9 mouse cellular contexts compared by ENCODE assay signal in genomic region chr12:81141329-81141711, GRCm38 (mm10).
DNase-seq lines count a peak whose midpoint lies in the region; ATAC-seq lines count a peak whose summit lies in the region.
"Had no signal": no experiment of that assay in that cellular context is flagged by ENCODE, and none has a peak within 500 bp of the region (broad histone marks: within the 10 kb centered on the region; RNA-seq: fewer than 3 reads in every experiment).

No protein-coding gene starts in this region.

- no peaks in the 10 kb centered on the region for H3K36me3 ChIP-seq in limb, embryonic 13.5 days

- peak overlapping the region; percentile 25; the same call in 1 of the 2 replicates for H3K9ac ChIP-seq in limb, embryonic 13.5 days

- peak overlapping the region; percentile 75 for H3K27ac ChIP-seq in limb, embryonic 13.5 days

- peak overlapping the region; percentile 11; the same call in 1 of the 2 replicates for H3K4me2 ChIP-seq in limb, embryonic 13.5 days (replicated peaks)

- H3K4me3 ChIP-seq in limb, embryonic 13.5 days, result no peak overlapping the region

- H3K27me3 ChIP-seq in limb, embryonic 13.5 days, result no peaks in the 10 kb centered on the region

- peaks cover 21% of the 10 kb centered on the region for H3K4me1 ChIP-seq in limb, embryonic 13.5 days

- ATAC-seq in limb, embryonic 13.5 days (ENCODE audit: low FRiP score, low read depth), result peak; percentile 73

- H3K9me3 ChIP-seq in limb, embryonic 13.5 days, result no peaks in the 10 kb centered on the region

- peak; percentile 32 for DNase-seq in embryo, embryonic 10 days (ENCODE audit: low spot score)
- no peak for DNase-seq in embryo, embryonic 10.5 days (ENCODE audit: low spot score)
- DNase-seq in thymus, postnatal 14 days, result peak; percentile 20
- no peak for DNase-seq in thymus, postnatal 10 days (ENCODE audit: low spot score in 2 of 2)
- DNase-seq in cerebellum, postnatal 36 days, result no peak
- DNase-seq in urinary bladder, adult 2 months (ENCODE audit: low spot score), result no peak
- no peak for DNase-seq in lung, postnatal 10 days
- DNase-seq: kidney, postnatal 14 days had no signal

- 4% methylated on average over 7 of the region's 7 CpGs for WGBS in limb, embryonic 13.5 days

Comparison
In these comparisons a context has a peak if more than half of its experiments do, and no peak if none do; other contexts are left out.
1. DNase-seq: peak in embryo, embryonic 10 days (single experiment) and thymus, postnatal 14 days (single experiment); none in embryo, embryonic 10.5 days (single experiment), thymus, postnatal 10 days (0 of 2), cerebellum, postnatal 36 days (0 of 2), urinary bladder, adult 2 months (single experiment) and lung, postnatal 10 days (single experiment).